Mouse (Mus musculus): ENCODE results near the gene Serpina3c. TPM values are rescaled to one million over a fixed set of nuclear protein-coding genes. Genes with fewer than 3 reads are reported as not detected.
"Not testable (repeated sequence)": the region's sequence is repeated elsewhere in the genome, so short reads cannot be mapped to it uniquely, and the experiment has no call there.

Serpina3c gene
- polyA plus RNA-seq, 1 experiment from 2014 or later: not detected

GRCm38 (mm10) chr12:104114921-104115579, 38.6 kb downstream of the Serpina3c start:
- Histone ChIP-seq H3K9ac (no peak overlapping the region), H3K36me3 (no peaks in the 10 kb centered on the region), H3K4me3 (no peak overlapping the region), H3K4me2 (no peak overlapping the region), H3K27ac (replicated peaks) (no peak overlapping the region), H3K9me3 (no peaks in the 10 kb centered on the region), H3K27me3 (replicated peaks) (no peaks in the 10 kb centered on the region; the same call in 1 of the 2 replicates), H3K4me1 (no peaks in the 10 kb centered on the region)
- no peak for ATAC-seq (ENCODE audit: extremely low read depth, insufficient number of reproducible peaks, low FRiP score, low TSS enrichment)
- 41% methylated on average over 3 of the region's 3 CpGs for WGBS

GRCm38 (mm10) chr12:104112333-104112732, 41.3 kb downstream of the Serpina3c start, which contains the start of gene Serpina3a:
Serpina3a (plus strand) TSS chr12:104112724.
- WGBS: 84% methylated on average over 11 of the region's 11 CpGs
- not testable (repeated sequence) for H3K4me1 ChIP-seq; H3K27me3 ChIP-seq (replicated peaks); H3K4me2 ChIP-seq; H3K27ac ChIP-seq (replicated peaks); H3K36me3 ChIP-seq; H3K9me3 ChIP-seq; H3K9ac ChIP-seq; H3K4me3 ChIP-seq; ATAC-seq (ENCODE audit: extremely low read depth, insufficient number of reproducible peaks, low FRiP score, low TSS enrichment)

- H3K27ac ChIP-seq (replicated peaks): no peak overlapping the region
- H3K27me3 ChIP-seq (replicated peaks): no peaks in the 10 kb centered on the region; the same call in 1 of the 2 replicates
- no peak overlapping the region for H3K9ac ChIP-seq
- H3K9me3 ChIP-seq: no peaks in the 10 kb centered on the region
- no peak for ATAC-seq (ENCODE audit: extremely low read depth, insufficient number of reproducible peaks, low FRiP score, low TSS enrichment)
- 74% methylated on average over 2 of the region's 2 CpGs for WGBS
- no peaks in the 10 kb centered on the region for H3K36me3 ChIP-seq
- H3K4me1 ChIP-seq: no peaks in the 10 kb centered on the region
- H3K4me3 ChIP-seq: no peak overlapping the region
- no peak overlapping the region for H3K4me2 ChIP-seq
Measured at GRCm38 (mm10) chr12:104108507-104108906, 45.2 kb downstream of the Serpina3c start.

- Histone ChIP-seq H3K27me3 (replicated peaks) (no peaks in the 10 kb centered on the region; the same call in 1 of the 2 replicates), H3K4me1 (no peaks in the 10 kb centered on the region), H3K27ac (replicated peaks) (no peak overlapping the region), H3K9ac (no peak overlapping the region), H3K36me3 (no peaks in the 10 kb centered on the region), H3K9me3 (no peaks in the 10 kb centered on the region), H3K4me2 (no peak overlapping the region), H3K4me3 (no peak overlapping the region)
- no peak for ATAC-seq (ENCODE audit: extremely low read depth, insufficient number of reproducible peaks, low FRiP score, low TSS enrichment)
Measured at GRCm38 (mm10) chr12:104106919-104107318, 46.8 kb downstream of the Serpina3c start.

GRCm38 (mm10) chr12:104105847-104106246, 47.8 kb downstream of the Serpina3c start:
- Histone ChIP-seq H3K27ac (replicated peaks) (no peak overlapping the region), H3K4me3 (no peak overlapping the region), H3K36me3 (no peaks in the 10 kb centered on the region), H3K27me3 (replicated peaks) (no peaks in the 10 kb centered on the region; the same call in 1 of the 2 replicates), H3K4me1 (no peaks in the 10 kb centered on the region), H3K9ac (no peak overlapping the region), H3K9me3 (no peaks in the 10 kb centered on the region), H3K4me2 (no peak overlapping the region)
- no peak for ATAC-seq (ENCODE audit: extremely low read depth, insufficient number of reproducible peaks, low FRiP score, low TSS enrichment)

- ATAC-seq (ENCODE audit: extremely low read depth, insufficient number of reproducible peaks, low FRiP score, low TSS enrichment): no peak
- Histone ChIP-seq H3K27ac (replicated peaks) (no peak within 1 kb of the TSS), H3K36me3 (no peaks in the 10 kb centered on the region), H3K9ac (no peak within 1 kb of the TSS), H3K4me2 (no peak within 1 kb of the TSS), H3K27me3 (replicated peaks) (no peaks in the 10 kb centered on the region; the same call in 1 of the 2 replicates), H3K4me3 (no peak within 1 kb of the TSS), H3K9me3 (no peaks in the 10 kb centered on the region), H3K4me1 (no peaks in the 10 kb centered on the region)
- WGBS: 74% methylated on average over 6 of the region's 6 CpGs
Measured at GRCm38 (mm10) chr12:104100768-104101167, 52.9 kb downstream of the Serpina3c start, which contains the start of gene Serpina5. Serpina5 (plus strand) TSS chr12:104101113.

Other genes starting within 250 kb of the Serpina3c start
- 1.5 and 3.6 TPM in 2 replicates for gene Serpina1c, start 249.0 kb downstream of the Serpina3c start, polyA plus RNA-seq (2015; fragmentation: Nextera tagmentation; extraction: Ambion mirVana)
- 1.4 and 3.8 TPM in 2 replicates for gene Serpina1e, start 194.9 kb downstream of the Serpina3c start, polyA plus RNA-seq (2015; fragmentation: Nextera tagmentation; extraction: Ambion mirVana)
- 0.17 TPM in 1 of 2 replicates, not detected in the other for gene Serpina11, start 163.9 kb downstream of the Serpina3c start, polyA plus RNA-seq (2015; fragmentation: Nextera tagmentation; extraction: Ambion mirVana)
- gene Serpina9, start 140.1 kb downstream of the Serpina3c start, polyA plus RNA-seq (2015; fragmentation: Nextera tagmentation; extraction: Ambion mirVana): 0.55 and 0.72 TPM in 2 replicates
- 0.04 TPM in 1 of 2 replicates, not detected in the other for gene Serpina12, start 109.4 kb downstream of the Serpina3c start, polyA plus RNA-seq (2015; fragmentation: Nextera tagmentation; extraction: Ambion mirVana)
- gene Serpina5, start 52.8 kb downstream of the Serpina3c start, polyA plus RNA-seq (2015; fragmentation: Nextera tagmentation; extraction: Ambion mirVana): not detected in 2 replicates
- gene Serpina3a, start 41.1 kb downstream of the Serpina3c start, polyA plus RNA-seq (2015; fragmentation: Nextera tagmentation; extraction: Ambion mirVana): not detected in 2 replicates
- 0.11 and 0.16 TPM in 2 replicates for gene Serpina3b, start 25.9 kb downstream of the Serpina3c start, polyA plus RNA-seq (2015; fragmentation: Nextera tagmentation; extraction: Ambion mirVana)
- gene Serpina3f, start 60.7 kb upstream of the Serpina3c start, polyA plus RNA-seq (2015; fragmentation: Nextera tagmentation; extraction: Ambion mirVana): 0.06 TPM in 1 of 2 replicates, not detected in the other
- 2.7 and 2.8 TPM in 2 replicates for gene Serpina3g, start 82.4 kb upstream of the Serpina3c start, polyA plus RNA-seq (2015; fragmentation: Nextera tagmentation; extraction: Ambion mirVana)
- gene Serpina3i, start 109.3 kb upstream of the Serpina3c start, polyA plus RNA-seq (2015; fragmentation: Nextera tagmentation; extraction: Ambion mirVana): 0.12 and 0.22 TPM in 2 replicates
- not detected in 2 replicates for gene Serpina3j, start 160.7 kb upstream of the Serpina3c start, polyA plus RNA-seq (2015; fragmentation: Nextera tagmentation; extraction: Ambion mirVana)
- not detected in 2 replicates for gene Serpina3k, start 184.6 kb upstream of the Serpina3c start, polyA plus RNA-seq (2015; fragmentation: Nextera tagmentation; extraction: Ambion mirVana)
- not detected in 2 replicates for gene Serpina3m, start 184.6 kb upstream of the Serpina3c start, polyA plus RNA-seq (2015; fragmentation: Nextera tagmentation; extraction: Ambion mirVana)